Mouse (Mus musculus): ENCODE data around the gene Krtcap2. TPM values are rescaled to one million over a fixed set of nuclear protein-coding genes. Genes with fewer than 3 reads are reported as not detected.
"Not testable (repeated sequence)": the region's sequence is repeated elsewhere in the genome, so short reads cannot be mapped to it uniquely, and the experiment has no call there.

The Krtcap2 gene
- total RNA-seq (2015) = 142 and 167 TPM in 2 replicates
- 159 and 189 TPM in 2 replicates for total RNA-seq (2017)

- no peak for ATAC-seq (ENCODE audit: poor library complexity, severe bottlenecking)
These were observed at the start of gene Krtcap2 for GRCm38 (mm10) chr3:89245688-89246171. Gene Krtcap2, plus strand, starts transcription at chr3:89245966.

DNA sequence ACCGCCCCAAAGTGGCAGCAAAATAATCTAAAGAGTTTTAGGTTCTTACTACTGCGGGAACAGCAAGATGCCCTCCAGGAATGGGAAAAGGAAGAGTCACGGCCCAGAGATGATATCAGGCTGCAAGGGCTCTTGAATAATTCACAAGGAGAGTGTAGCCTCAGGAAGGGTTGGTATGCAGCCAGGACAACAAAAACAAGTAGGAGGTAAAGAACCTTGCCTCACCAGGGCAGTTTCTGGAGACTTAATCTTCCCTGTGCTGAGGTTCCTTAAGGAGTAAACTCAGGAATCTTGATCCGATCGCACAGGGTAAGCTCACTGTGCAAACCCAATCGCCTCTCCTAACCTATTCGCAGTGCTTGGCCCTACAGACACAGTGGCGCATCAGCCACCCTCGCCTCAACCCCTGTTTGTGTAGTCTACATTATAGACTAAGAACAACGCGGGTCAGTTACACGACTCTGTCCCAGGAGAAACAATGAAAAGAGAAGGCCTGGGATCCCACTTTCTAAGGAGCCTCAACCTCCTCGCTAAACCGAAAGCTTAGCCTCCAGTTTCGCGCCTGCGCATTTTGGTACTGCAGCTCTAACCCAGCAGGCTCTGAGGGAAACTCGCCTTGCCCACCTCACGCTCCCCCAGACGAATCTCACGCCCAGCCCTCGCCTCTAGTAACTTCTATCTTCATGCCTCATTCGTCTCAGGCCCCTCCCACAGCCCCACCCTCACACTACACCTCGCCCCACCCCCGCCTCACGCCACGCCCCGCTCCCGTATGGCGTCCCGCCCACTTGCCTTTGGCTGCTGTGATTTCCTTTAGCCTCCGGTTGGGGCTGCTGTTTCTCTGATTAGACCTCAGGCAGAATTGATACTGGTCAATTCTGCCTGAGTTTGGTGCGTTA, 49.5 kb upstream of the Krtcap2 start:
- peak; percentile 99 for ATAC-seq (ENCODE audit: poor library complexity, severe bottlenecking)

DNA sequence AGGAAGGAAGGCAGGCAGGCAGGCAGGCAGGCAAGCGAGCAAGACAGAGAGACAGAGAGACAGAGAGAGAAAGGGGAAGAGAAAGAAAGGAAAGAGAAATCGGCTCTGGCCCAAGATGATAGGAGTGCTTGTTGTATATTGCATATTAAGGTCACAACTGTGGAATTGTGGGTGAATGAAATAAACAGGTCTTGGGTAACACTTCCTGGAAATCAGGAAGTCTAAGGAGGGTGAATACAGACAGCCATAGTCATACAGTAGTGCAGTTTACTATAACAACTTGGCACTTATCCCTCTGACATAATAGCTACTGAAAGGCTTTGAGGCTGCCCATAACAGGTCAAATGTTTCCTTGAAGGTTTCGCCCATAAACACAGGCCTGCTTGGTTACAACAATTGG, 45.9 kb upstream of the Krtcap2 start:
- no peak for ATAC-seq (ENCODE audit: poor library complexity, severe bottlenecking)

- peak; percentile 94 for ATAC-seq (ENCODE audit: poor library complexity, severe bottlenecking)
These were observed 43.3 kb upstream of the Krtcap2 start, which contains the start of gene Gba for GRCm38 (mm10) chr3:89202253-89203141. Gene Gba, plus strand, starts transcription at chr3:89202928.

DNA sequence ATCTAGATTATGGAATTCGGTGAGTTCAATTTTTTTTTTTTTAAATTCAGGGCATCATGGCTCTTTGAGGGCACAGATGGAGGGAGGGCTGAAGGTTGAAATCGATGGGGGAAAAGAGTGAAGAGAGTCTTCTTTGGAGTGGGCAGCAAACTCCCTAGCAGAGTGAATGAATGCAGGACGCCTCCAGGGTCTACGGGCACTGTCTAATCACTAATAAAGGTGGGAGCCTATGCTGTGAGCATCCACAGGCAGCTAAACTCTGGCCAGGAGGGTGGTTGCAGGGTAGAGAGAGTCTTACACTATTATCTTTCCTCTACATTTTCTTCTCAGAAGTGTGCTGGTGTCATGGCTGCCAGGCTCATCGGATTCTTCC, 42.6 kb upstream of the Krtcap2 start:
- no peak; the same call in 1 of the 2 replicates for ATAC-seq (ENCODE audit: poor library complexity, severe bottlenecking)

- no peak for ATAC-seq (ENCODE audit: poor library complexity, severe bottlenecking)
These were observed 39.7 kb upstream of the Krtcap2 start for GRCm38 (mm10) chr3:89206079-89206478.

DNA sequence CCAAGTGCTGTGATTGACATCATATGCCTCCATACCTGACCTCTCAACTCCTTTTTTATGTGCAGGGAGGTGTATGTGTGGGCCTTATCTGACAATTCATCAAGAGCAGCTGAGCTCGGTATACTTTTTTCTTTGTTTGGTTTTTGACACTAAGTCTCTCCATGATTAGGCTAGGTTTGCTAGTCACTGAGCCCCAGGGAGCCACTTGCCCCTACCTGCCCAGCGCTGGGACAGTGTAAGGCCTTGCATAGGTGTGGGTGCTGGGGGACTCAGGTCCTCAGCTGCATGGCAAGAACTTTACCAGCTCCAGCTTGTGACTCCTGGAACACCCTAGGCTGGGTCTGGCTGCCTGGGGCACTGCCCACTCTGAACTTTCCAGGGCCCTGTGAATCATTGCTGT, 39.1 kb upstream of the Krtcap2 start:
- ATAC-seq (ENCODE audit: poor library complexity, severe bottlenecking) = no peak

DNA sequence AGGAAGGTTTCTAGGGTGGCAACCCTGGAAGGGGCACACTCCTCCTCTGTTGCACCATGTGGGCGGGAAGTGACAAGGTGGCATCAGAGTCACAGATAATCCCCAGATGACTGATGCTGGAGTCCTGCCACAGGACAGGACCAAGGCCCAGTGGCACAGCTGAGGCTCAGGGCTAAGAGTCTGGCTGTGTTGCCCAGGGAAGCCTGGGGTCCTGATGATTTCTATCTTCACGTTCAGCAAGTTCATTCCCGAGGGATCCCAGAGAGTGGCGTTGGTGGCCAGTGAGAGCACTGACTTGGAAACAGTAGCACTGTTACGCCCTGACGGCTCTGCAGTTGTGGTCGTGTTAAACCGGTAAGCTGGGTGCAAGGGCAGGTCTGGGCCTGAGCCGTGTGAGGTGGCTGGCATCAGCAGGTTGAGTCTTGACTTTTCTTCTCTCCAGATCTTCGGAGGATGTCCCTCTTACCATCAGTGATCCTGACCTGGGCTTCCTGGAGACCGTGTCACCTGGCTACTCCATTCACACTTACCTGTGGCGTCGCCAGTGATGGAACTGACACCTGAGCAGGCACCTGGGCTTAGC, 37.6 kb upstream of the Krtcap2 start:
- ATAC-seq (ENCODE audit: poor library complexity, severe bottlenecking) = no peak

- no peak for ATAC-seq (ENCODE audit: poor library complexity, severe bottlenecking)
These were observed 37.0 kb upstream of the Krtcap2 start for GRCm38 (mm10) chr3:89208736-89209135.

GRCm38 (mm10) chr3:89209731-89210130, 36.0 kb upstream of the Krtcap2 start:
- no peak for ATAC-seq (ENCODE audit: poor library complexity, severe bottlenecking)

DNA sequence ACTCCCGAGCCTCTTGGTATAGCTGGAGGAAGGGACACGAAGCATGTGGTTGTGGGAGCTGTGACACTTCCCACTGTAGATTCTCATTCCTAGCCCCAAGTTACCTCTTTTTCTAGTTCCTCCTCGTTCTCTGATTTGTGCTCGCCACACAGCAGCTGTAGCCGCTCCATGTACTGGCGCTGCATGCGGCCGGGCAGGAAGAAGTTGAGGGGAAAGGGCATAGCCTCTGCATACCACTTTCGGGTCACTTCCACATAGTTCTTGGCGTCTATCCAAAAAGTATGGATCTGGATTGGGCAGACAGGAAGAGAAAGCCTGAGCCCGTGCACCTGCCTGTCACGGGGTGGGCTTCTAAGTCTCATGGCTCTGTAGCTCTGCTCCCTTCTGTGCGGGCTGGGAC, 35.6 kb upstream of the Krtcap2 start:
- no peak for ATAC-seq (ENCODE audit: poor library complexity, severe bottlenecking)

GRCm38 (mm10) chr3:89210731-89211130, 35.0 kb upstream of the Krtcap2 start:
- ATAC-seq (ENCODE audit: poor library complexity, severe bottlenecking) = no peak

DNA sequence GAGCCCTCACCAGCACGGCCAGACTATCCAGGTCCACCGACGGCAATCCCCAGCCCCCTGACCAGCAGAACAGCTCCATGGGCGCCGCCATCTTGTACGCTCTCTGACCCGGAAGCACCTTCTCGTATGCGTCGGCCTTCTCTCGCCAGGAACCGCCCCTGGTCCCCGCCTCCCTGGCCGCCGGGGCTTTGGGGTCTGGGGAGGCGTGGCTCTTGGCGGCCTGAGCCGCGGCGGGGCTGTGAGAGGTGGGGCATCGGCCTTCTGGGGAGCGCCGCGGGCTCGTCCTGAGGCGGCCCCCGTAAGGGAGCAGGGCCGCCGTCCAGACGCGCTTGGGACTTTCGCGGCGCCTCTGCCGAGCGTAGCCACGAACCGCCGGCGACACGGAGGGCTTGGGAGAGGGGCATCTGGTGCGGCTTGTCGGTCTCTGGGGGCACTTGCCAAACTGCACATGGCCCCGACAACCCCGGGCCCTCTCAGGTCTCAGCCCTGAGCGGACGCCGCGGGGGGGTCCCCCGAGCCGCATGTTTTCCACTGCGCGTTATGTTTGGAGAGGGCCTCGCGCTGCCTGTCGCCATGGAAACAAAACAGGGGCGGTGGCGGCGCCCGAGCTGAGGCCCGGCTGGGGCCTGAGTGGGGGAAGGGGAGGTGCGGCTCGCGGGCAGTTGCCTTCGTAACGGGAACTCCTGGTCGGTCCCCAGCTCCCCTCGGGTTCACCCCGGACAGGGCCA, 31.8 kb upstream of the Krtcap2 start:
- ATAC-seq (ENCODE audit: poor library complexity, severe bottlenecking) = peak; percentile 90

- ATAC-seq (ENCODE audit: poor library complexity, severe bottlenecking) = no peak
These were observed 30.9 kb upstream of the Krtcap2 start, which contains the start of gene Thbs3 for GRCm38 (mm10) chr3:89214681-89215411. Gene Thbs3, plus strand, starts transcription at chr3:89215180.

GRCm38 (mm10) chr3:89215853-89216252, 29.9 kb upstream of the Krtcap2 start:
- peak; percentile 77 for ATAC-seq (ENCODE audit: poor library complexity, severe bottlenecking)

DNA sequence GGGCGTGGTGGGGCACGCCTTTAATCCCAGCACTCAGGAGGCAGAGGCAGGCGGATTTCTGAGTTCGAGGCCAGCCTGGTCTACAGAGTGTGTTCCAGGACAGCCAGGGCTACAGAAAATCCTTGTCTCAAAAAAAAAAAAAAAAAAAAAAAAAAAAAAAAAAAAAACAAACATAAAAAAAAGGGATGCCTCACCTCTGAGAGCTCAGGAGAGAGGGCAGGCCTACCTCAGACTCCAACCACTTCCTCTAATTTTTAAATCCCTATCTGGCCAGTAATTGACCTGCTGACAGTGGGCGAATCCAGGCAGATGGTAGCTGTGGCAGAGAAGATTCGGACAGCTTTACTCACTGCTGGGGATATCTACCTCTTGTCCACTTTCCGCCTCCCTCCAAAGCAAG, 29.4 kb upstream of the Krtcap2 start:
- not testable (repeated sequence) for ATAC-seq (ENCODE audit: poor library complexity, severe bottlenecking)

DNA sequence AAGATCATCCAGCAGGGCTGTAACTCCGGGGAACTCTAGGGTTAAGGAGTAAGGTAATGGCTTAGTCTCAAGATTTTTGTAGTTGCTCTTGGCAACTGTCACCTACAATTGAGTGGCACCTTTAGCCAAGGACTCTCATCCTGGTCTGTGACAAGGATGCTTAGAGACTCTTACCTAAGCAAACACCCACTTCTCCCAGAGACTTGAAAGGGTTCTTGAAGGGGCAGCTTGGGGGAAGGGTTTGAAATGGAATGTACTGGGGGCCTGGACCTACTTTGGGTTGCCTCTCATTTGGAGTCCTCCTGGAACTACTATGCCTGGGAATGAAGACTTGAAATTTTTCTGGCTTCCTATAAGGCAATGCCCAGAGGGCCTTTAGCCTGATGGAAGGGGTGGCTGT, 27.5 kb upstream of the Krtcap2 start:
- no peak for ATAC-seq (ENCODE audit: poor library complexity, severe bottlenecking)

- no peak for ATAC-seq (ENCODE audit: poor library complexity, severe bottlenecking)
These were observed 26.2 kb upstream of the Krtcap2 start for GRCm38 (mm10) chr3:89219546-89219945.

- ATAC-seq (ENCODE audit: poor library complexity, severe bottlenecking) = no peak
These were observed 24.6 kb upstream of the Krtcap2 start for GRCm38 (mm10) chr3:89221167-89221566.

DNA sequence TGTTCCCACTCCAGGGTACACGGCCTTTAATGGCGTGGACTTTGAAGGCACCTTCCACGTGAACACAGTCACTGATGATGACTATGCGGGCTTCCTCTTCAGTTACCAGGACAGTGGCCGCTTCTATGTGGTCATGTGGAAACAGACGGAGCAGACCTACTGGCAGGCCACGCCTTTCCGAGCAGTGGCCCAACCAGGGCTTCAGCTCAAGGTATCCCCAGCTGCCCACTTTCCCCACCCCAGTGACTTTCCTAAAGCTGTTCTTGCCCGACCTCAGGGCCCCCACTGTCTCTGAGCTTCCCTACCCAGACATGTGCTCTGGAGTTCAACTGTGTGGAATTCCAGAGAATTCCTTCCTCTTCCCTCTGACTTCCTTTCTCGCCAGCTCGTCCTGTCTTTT, 21.0 kb upstream of the Krtcap2 start:
- no peak for ATAC-seq (ENCODE audit: poor library complexity, severe bottlenecking)

Measured in megakaryocyte, adult 5-6 weeks (primary cell).